Mouse (Mus musculus): ENCODE results near the gene Xrcc3. TPM values are rescaled to one million over a fixed set of nuclear protein-coding genes. Genes with fewer than 3 reads are reported as not detected.

Xrcc3 gene
- polyA plus RNA-seq, 1 experiment from 2014 or later, result 5.7 TPM

DNA sequence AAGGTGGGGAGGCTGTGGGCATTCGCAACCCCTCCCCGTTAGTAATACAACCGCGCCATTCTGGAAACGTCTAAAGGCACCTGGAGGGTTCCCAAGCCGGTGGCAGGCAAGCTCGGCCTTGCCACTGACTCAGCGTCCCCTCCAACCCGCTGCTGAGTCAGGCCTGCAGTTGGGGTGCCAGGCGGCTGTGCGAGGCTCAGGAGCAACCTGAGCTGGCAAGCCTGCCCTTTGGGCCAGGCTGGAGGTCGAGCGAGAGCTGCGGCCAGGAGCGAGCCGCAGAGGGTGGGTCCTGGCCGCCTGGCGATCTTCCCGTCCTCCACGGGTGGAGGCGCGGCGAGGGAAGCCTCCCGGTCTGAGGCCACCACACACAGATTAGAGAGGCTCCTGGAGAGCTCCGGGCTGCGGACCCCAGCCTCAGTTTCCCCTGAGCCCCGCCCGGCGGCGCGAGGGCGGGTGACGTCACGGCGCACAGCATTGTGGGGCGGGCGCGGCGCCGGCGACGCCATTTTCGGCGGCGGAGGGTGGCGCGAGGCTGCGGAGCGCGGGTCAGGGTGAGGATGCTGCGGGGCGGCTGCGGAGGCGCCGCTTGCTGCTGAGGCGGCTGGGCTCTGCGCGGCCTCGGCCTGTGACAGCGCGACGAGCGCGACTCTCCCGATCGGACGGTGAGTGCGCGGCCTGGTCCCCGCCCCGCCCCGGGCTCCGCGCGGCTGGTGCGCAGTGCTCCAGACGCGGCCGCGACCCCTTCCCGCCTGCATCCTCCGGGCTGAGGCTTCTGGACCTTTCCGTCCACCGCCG lies 55.1 kb downstream of the Xrcc3 start, which contains the start of gene Klc1:
Klc1 (plus strand) TSS at position 469 of the 795 bp plus-strand sequence.
- Histone ChIP-seq H3K9ac (peak within 1 kb of the TSS; percentile 82), H3K9me3 (replicated peaks) (no peaks in the 10 kb centered on the region), H3K36me3 (replicated peaks) (peaks cover 12% of the 10 kb centered on the region), H3K27ac (replicated peaks) (peak within 1 kb of the TSS; percentile 82), H3K4me3 (replicated peaks) (peak within 1 kb of the TSS; percentile 72), H3K4me2 (peak within 1 kb of the TSS; percentile 96), H3K4me1 (replicated peaks) (peaks cover 58% of the 10 kb centered on the region), H3K27me3 (peaks cover 5% of the 10 kb centered on the region)
- peak; percentile 76 for ATAC-seq (ENCODE audit: insufficient read depth)
- under 1% methylated on average over 85 of the region's 85 CpGs for WGBS (ENCODE audit: insufficient replicate concordance)

GRCm38 (mm10) chr12:111757561-111758325 lies 55.9 kb downstream of the Xrcc3 start:
- no peak overlapping the region for H3K27ac ChIP-seq (replicated peaks)
- peaks cover 58% of the 10 kb centered on the region for H3K4me1 ChIP-seq (replicated peaks)

GRCm38 (mm10) chr12:111756698-111757082 lies 57.0 kb downstream of the Xrcc3 start:
- H3K9ac ChIP-seq, result no peak overlapping the region
- no peaks in the 10 kb centered on the region for H3K9me3 ChIP-seq (replicated peaks)
- WGBS (ENCODE audit: insufficient replicate concordance), result 35% methylated on average over 5 of the region's 5 CpGs
- no peak overlapping the region for H3K4me2 ChIP-seq
- H3K36me3 ChIP-seq (replicated peaks), result no peaks in the 10 kb centered on the region
- peaks cover 55% of the 10 kb centered on the region for H3K4me1 ChIP-seq (replicated peaks)
- peaks cover 5% of the 10 kb centered on the region for H3K27me3 ChIP-seq
- H3K4me3 ChIP-seq (replicated peaks), result no peak overlapping the region
- no peak overlapping the region for H3K27ac ChIP-seq (replicated peaks)
- ATAC-seq (ENCODE audit: insufficient read depth), result no peak

More at GRCm38 (mm10) chr12:111757561-111758325, 55.9 kb downstream of the Xrcc3 start:
- no peaks in the 10 kb centered on the region for H3K9me3 ChIP-seq (replicated peaks)
- peak overlapping the region; percentile 82 for H3K9ac ChIP-seq
- peak overlapping the region; percentile 72 for H3K4me3 ChIP-seq (replicated peaks)
- WGBS (ENCODE audit: insufficient replicate concordance), result 54% methylated on average over 10 of the region's 10 CpGs
- peaks cover 4% of the 10 kb centered on the region for H3K36me3 ChIP-seq (replicated peaks)
- H3K4me2 ChIP-seq, result peak overlapping the region; percentile 96
- H3K27me3 ChIP-seq, result peaks cover 5% of the 10 kb centered on the region
- no peak for ATAC-seq (ENCODE audit: insufficient read depth)

DNA sequence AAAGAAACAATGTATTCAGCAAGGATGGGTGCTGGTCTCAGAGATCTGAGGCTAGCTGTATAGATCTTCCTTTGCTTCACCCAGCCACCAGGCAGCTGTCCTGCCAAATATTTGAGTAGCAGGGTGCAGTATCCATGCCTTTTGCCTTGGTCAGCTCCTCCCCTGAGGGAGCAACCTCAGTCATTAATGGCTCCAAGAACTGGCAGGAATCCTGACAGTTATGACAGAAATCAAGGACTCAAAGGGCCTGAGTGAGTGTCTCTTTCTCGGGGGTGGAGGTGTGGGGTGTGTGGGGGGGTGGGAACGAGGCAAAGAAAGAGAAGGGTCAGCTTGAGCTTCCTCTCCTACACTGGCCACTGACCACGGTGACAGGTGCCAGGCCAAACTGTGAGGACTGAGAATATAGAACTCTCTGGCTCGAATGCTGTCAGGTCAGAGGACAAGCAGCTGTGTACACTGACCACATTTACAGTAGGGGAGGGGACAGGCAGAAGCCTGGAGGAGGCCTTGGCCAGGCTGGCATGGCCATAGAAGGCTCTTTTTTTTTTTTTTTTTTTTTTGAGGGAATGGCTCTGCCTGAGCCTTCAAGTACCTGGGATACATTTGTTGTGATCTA lies 57.5 kb downstream of the Xrcc3 start:
- Histone ChIP-seq H3K4me1 (replicated peaks) (peaks cover 55% of the 10 kb centered on the region), H3K4me3 (replicated peaks) (no peak overlapping the region), H3K27ac (replicated peaks) (no peak overlapping the region), H3K4me2 (no peak overlapping the region), H3K9me3 (replicated peaks) (no peaks in the 10 kb centered on the region), H3K36me3 (replicated peaks) (no peaks in the 10 kb centered on the region), H3K27me3 (peaks cover 5% of the 10 kb centered on the region), H3K9ac (no peak overlapping the region)
- WGBS (ENCODE audit: insufficient replicate concordance), result 30% methylated on average over 4 of the region's 4 CpGs
- no peak for ATAC-seq (ENCODE audit: insufficient read depth)

GRCm38 (mm10) chr12:111755231-111755630 lies 58.4 kb downstream of the Xrcc3 start:
- Histone ChIP-seq H3K4me2 (no peak overlapping the region), H3K27ac (replicated peaks) (no peak overlapping the region), H3K9me3 (replicated peaks) (no peaks in the 10 kb centered on the region), H3K9ac (no peak overlapping the region), H3K4me3 (replicated peaks) (no peak overlapping the region), H3K36me3 (replicated peaks) (no peaks in the 10 kb centered on the region), H3K27me3 (peaks cover 5% of the 10 kb centered on the region), H3K4me1 (replicated peaks) (peaks cover 47% of the 10 kb centered on the region)
- WGBS (ENCODE audit: insufficient replicate concordance), result 27% methylated on average over 2 of the region's 2 CpGs
- no peak for ATAC-seq (ENCODE audit: insufficient read depth)

DNA sequence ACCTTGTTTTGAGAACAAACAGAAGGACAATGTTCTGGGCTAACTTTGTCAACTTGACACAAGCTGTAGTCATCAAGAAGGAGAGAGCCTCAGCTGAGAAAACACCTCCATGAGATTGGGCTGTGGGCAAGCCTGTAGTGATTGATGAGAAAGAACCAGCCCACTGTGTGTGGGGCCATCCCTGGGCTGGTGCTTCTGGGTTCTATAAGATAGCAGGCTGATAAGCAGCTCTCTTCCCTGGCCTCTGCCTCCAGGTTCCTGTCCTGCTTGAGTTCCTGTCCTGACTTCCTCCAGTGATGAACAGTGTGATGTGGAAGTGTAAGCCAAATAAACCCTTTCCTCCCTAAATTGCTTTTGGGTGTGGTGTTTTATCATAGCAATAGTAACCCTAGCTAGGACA lies 59.0 kb downstream of the Xrcc3 start:
- no peak overlapping the region for H3K4me2 ChIP-seq
- H3K4me1 ChIP-seq (replicated peaks), result peaks cover 42% of the 10 kb centered on the region
- H3K27me3 ChIP-seq, result peaks cover 5% of the 10 kb centered on the region
- H3K4me3 ChIP-seq (replicated peaks), result no peak overlapping the region
- no peak overlapping the region for H3K9ac ChIP-seq
- no peaks in the 10 kb centered on the region for H3K36me3 ChIP-seq (replicated peaks)
- H3K9me3 ChIP-seq (replicated peaks), result no peaks in the 10 kb centered on the region
- no peak for ATAC-seq (ENCODE audit: insufficient read depth)
- H3K27ac ChIP-seq (replicated peaks), result no peak overlapping the region

DNA sequence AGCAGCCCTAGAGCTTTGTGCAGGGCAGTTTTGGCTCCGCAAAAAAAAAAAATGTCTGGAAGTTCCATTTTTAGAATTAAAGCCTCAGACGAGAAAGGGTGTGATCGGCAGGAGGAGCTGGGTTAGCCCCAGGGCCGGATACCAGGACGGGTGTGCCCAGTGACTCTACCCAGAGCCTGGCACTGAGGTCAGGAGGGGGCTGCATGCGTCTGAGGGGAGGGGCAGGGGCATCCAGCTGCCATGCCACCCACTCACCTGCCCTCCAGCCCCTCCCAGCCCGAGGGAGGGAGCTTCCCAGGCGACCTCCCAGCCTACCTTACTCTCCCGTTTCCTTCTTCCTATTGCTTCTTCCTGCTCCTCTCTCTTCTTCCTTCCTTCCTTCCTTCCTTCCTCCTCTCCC lies 60.3 kb downstream of the Xrcc3 start:
- H3K36me3 ChIP-seq (replicated peaks), result no peaks in the 10 kb centered on the region
- H3K4me3 ChIP-seq (replicated peaks), result no peak overlapping the region
- ATAC-seq (ENCODE audit: insufficient read depth), result no peak
- H3K9me3 ChIP-seq (replicated peaks), result no peaks in the 10 kb centered on the region
- peaks cover 32% of the 10 kb centered on the region for H3K4me1 ChIP-seq (replicated peaks)
- peaks cover 5% of the 10 kb centered on the region for H3K27me3 ChIP-seq
- no peak overlapping the region for H3K27ac ChIP-seq (replicated peaks)
- WGBS (ENCODE audit: insufficient replicate concordance), result 61% methylated on average over 9 of the region's 9 CpGs
- no peak overlapping the region for H3K4me2 ChIP-seq
- no peak overlapping the region for H3K9ac ChIP-seq

Other genes with a start within 250 kb of the Xrcc3 start
- gene Mark3, start 239.3 kb downstream of the Xrcc3 start, polyA plus RNA-seq (2015; fragmentation: Nextera tagmentation; extraction: Ambion mirVana), result 13.3 and 17.4 TPM in 2 replicates
- gene Ckb, start 141.5 kb downstream of the Xrcc3 start, polyA plus RNA-seq (2015; fragmentation: Nextera tagmentation; extraction: Ambion mirVana), result 41.9 and 45.7 TPM in 2 replicates
- 5.9 and 7.3 TPM in 2 replicates for gene Trmt61a, start 135.8 kb downstream of the Xrcc3 start, polyA plus RNA-seq (2015; fragmentation: Nextera tagmentation; extraction: Ambion mirVana)
- gene Bag5, start 100.6 kb downstream of the Xrcc3 start, polyA plus RNA-seq (2015; fragmentation: Nextera tagmentation; extraction: Ambion mirVana), result 15.8 and 15.9 TPM in 2 replicates
- 18.1 and 18.2 TPM in 2 replicates for gene Apopt1, start 100.6 kb downstream of the Xrcc3 start, polyA plus RNA-seq (2015; fragmentation: Nextera tagmentation; extraction: Ambion mirVana)
- 18.1 and 18.3 TPM in 2 replicates for gene Klc1, start 55.0 kb downstream of the Xrcc3 start, polyA plus RNA-seq (2015; fragmentation: Nextera tagmentation; extraction: Ambion mirVana)
- gene Zfyve21, start 297 bp upstream of the Xrcc3 start, polyA plus RNA-seq (2015; fragmentation: Nextera tagmentation; extraction: Ambion mirVana), result 64.4 and 78.6 TPM in 2 replicates
- gene Ppp1r13b, start 94.2 kb upstream of the Xrcc3 start, polyA plus RNA-seq (2015; fragmentation: Nextera tagmentation; extraction: Ambion mirVana), result 3.6 and 3.7 TPM in 2 replicates
- gene Atp5mpl, start 153.1 kb upstream of the Xrcc3 start, polyA plus RNA-seq (2015; fragmentation: Nextera tagmentation; extraction: Ambion mirVana), result 397 and 473 TPM in 2 replicates
- 0.10 and 0.22 TPM in 2 replicates for gene Tdrd9, start 157.7 kb upstream of the Xrcc3 start, polyA plus RNA-seq (2015; fragmentation: Nextera tagmentation; extraction: Ambion mirVana)
- gene Rd3l, start 167.4 kb upstream of the Xrcc3 start, polyA plus RNA-seq (2015; fragmentation: Nextera tagmentation; extraction: Ambion mirVana), result not detected in 2 replicates